Comparison of ENCODE assay signal across 12 mouse cellular contexts in the genomic region with DNA sequence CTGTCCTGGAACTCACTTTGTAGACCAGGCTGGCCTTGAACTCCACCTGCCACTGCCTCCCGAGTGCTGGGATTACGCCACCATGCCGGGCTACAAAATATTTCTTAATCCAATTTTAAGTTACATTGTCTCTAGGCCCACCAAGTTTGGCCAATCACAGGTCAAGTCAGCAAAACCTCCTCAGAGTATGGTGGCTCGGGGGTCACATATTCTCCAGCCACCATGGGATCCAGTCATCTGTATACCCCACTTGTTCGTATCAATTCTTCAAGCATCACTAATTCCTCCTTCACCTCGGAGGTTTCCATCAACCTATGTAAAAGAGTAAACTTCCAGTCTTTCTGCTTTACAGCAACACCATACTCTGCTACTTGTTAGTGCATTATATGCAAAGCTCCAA. TPM values are rescaled to one million over a fixed set of nuclear protein-coding genes. Genes with fewer than 3 reads are reported as not detected.
DNase-seq lines count a peak whose midpoint lies in the region; ATAC-seq and TF ChIP-seq lines count a peak whose summit lies in the region.
"Had no signal": no experiment of that assay in that cellular context is flagged by ENCODE, and none has a peak within 500 bp of the region (broad histone marks: within the 10 kb centered on the region; RNA-seq: fewer than 3 reads in every experiment).

No protein-coding gene starts in this region.

- no peak for TF ChIP-seq RAD21 in MEL (IDR thresholded peaks at IDR 0.05; ENCODE audit: low read depth, low read length)

- no peak overlapping the region for H3K9ac ChIP-seq in kidney, embryonic 14.5 days (ENCODE audit: low read depth, low read length)
- peak overlapping the region; percentile 99 for H3K9ac ChIP-seq in MEL (ENCODE audit: control insufficient read depth, low read depth, low read length, poor library complexity, severe bottlenecking)
- no peak overlapping the region for H3K9ac ChIP-seq in embryonic facial prominence, embryonic 15.5 days

- no peak for TF ChIP-seq CTCF in kidney, adult 2 months (conservative IDR thresholded peaks at IDR 0.05; ENCODE audit: insufficient read depth, insufficient read length, low read depth, low read length)
- TF ChIP-seq CTCF in MEL (IDR thresholded peaks at IDR 0.05 in 2 of 3, conservative IDR thresholded peaks at IDR 0.05 in 1 of 3; ENCODE audit: control insufficient read depth in 1 of 3, insufficient read depth in 1 of 3, low read depth in 2 of 3, low read length in 3 of 3, poor library complexity in 1 of 3, severe bottlenecking in 1 of 3), result no peak

- H3K4me1 ChIP-seq in kidney, embryonic 14.5 days (ENCODE audit: control insufficient read depth, insufficient read depth, low read length), result no peaks in the 10 kb centered on the region
- H3K4me1 ChIP-seq in kidney, adult 2 months (ENCODE audit: control insufficient read depth, insufficient read depth, low read length), result no peaks in the 10 kb centered on the region
- H3K4me1 ChIP-seq in MEL (ENCODE audit: control insufficient read depth in 1 of 2, insufficient read depth in 2 of 2, low read length in 2 of 2), result peaks cover 11 to 25% of the 10 kb centered on the region in 2 experiments; a peak in 3 of 4 replicates
- 0 out of 2 replicates have a peak, but pooled peaks cover 11% of the 10 kb centered on the region for H3K4me1 ChIP-seq in embryonic facial prominence, embryonic 15.5 days

- H3K4me3 ChIP-seq in kidney, embryonic 14.5 days (ENCODE audit: low read length), result no peak overlapping the region
- H3K4me3 ChIP-seq in kidney, adult 2 months (ENCODE audit: insufficient read depth, low read depth, low read length), result no peak overlapping the region
- H3K4me3 ChIP-seq in MEL (ENCODE audit: control insufficient read depth in 1 of 2, insufficient read depth in 1 of 2, low read depth in 2 of 2, low read length in 2 of 2) (peak overlapping the region; percentile 91 to 99), macrophage (ENCODE audit: inconsistent target) (peak overlapping the region; percentile 92)
- H3K4me3 ChIP-seq in embryonic facial prominence, embryonic 15.5 days (replicated peaks), result peak overlapping the region; percentile 65; the same call in 1 of the 2 replicates

- TF ChIP-seq POLR2A in kidney, adult 2 months (IDR thresholded peaks at IDR 0.05; ENCODE audit: low read depth, low read length), result no peak
- TF ChIP-seq POLR2A in MEL (IDR thresholded peaks at IDR 0.05; ENCODE audit: control insufficient read depth in 1 of 2, insufficient read depth in 1 of 2, low read depth in 1 of 2, low read length in 2 of 2, poor library complexity in 1 of 2), result no peak

- no peak for DNase-seq in kidney, adult 2 months
- no peak for DNase-seq in MEL (ENCODE audit: low read depth, low spot score)
- no peak for DNase-seq in frontal cortex, postnatal 25 days (ENCODE audit: low spot score in 2 of 2)
- DNase-seq in ovary, postnatal 10 days (ENCODE audit: low spot score), result no peak
- DNase-seq: cerebellum, adult 2 months; kidney, postnatal 14 days; lung, postnatal 14 days; retina, postnatal 1 day had no signal

- H3K9me3 ChIP-seq in kidney, embryonic 14.5 days (ENCODE audit: control insufficient read depth, low read length), result no peaks in the 10 kb centered on the region
- H3K9me3 ChIP-seq in MEL (replicated peaks; ENCODE audit: insufficient read depth, low read length), result no peaks in the 10 kb centered on the region
- no peaks in the 10 kb centered on the region for H3K9me3 ChIP-seq in embryonic facial prominence, embryonic 15.5 days (replicated peaks)

- WGBS in kidney, embryonic 14.5 days, result 87% methylated on average over 6 of the region's 6 CpGs
- 83% methylated on average over 6 of the region's 6 CpGs for WGBS in kidney, adult 2 months
- WGBS in embryonic facial prominence, embryonic 15.5 days, result 93% methylated on average over 6 of the region's 6 CpGs
- 87% methylated on average over 6 of the region's 6 CpGs for WGBS in macrophage (ENCODE audit: missing documents)

- H3K36me3 ChIP-seq in kidney, embryonic 14.5 days (ENCODE audit: control insufficient read depth, insufficient read depth, low read length), result peaks cover 12% of the 10 kb centered on the region
- H3K36me3 ChIP-seq in kidney, adult 2 months (ENCODE audit: control insufficient read depth, insufficient read depth, low read length), result no peaks in the 10 kb centered on the region
- peaks cover 19 to 39% of the 10 kb centered on the region in 2 experiments for H3K36me3 ChIP-seq in MEL (ENCODE audit: control insufficient read depth in 1 of 2, insufficient read depth in 2 of 2, low read length in 2 of 2)
- H3K36me3 ChIP-seq in embryonic facial prominence, embryonic 15.5 days, result peaks cover 12% of the 10 kb centered on the region
- peaks cover 14% of the 10 kb centered on the region for H3K36me3 ChIP-seq in macrophage (ENCODE audit: inconsistent target)

- H3K27ac ChIP-seq in kidney, embryonic 14.5 days (ENCODE audit: low read depth, low read length), result no peak overlapping the region
- no peak overlapping the region for H3K27ac ChIP-seq in kidney, adult 2 months (ENCODE audit: insufficient read depth, low read depth, low read length)
- H3K27ac ChIP-seq in MEL (ENCODE audit: control insufficient read depth, low read depth, low read length) (no peak overlapping the region; the same call in 1 of the 2 replicates), macrophage (no peak overlapping the region)
- no peak overlapping the region for H3K27ac ChIP-seq in embryonic facial prominence, embryonic 15.5 days (replicated peaks)

- H3K79me2 ChIP-seq in MEL (ENCODE audit: control insufficient read depth, insufficient read depth, low read length, poor library complexity) (peaks cover 45% of the 10 kb centered on the region), macrophage (ENCODE audit: inconsistent target) (peaks cover 59% of the 10 kb centered on the region)

- no peaks in the 10 kb centered on the region for H3K27me3 ChIP-seq in kidney, embryonic 14.5 days (ENCODE audit: control insufficient read depth, insufficient read depth, low read length)
- no peaks in the 10 kb centered on the region for H3K27me3 ChIP-seq in kidney, adult 2 months (replicated peaks; ENCODE audit: control insufficient read depth, insufficient read depth, low read length)
- H3K27me3 ChIP-seq in MEL (ENCODE audit: control insufficient read depth in 1 of 2, insufficient read depth in 2 of 2, low read length in 2 of 2), result no peaks in the 10 kb centered on the region
- H3K27me3 ChIP-seq in embryonic facial prominence, embryonic 15.5 days, result no peaks in the 10 kb centered on the region

- no peak for TF ChIP-seq EP300 in MEL (IDR thresholded peaks at IDR 0.05; ENCODE audit: low read depth in 1 of 2, low read length in 2 of 2)

- ATAC-seq in kidney, embryonic 14.5 days (ENCODE audit: low FRiP score, low TSS enrichment), result no peak
- ATAC-seq in embryonic facial prominence, embryonic 15.5 days (ENCODE audit: insufficient number of reproducible peaks, low FRiP score, low TSS enrichment, low read depth), result no peak
- no peak for ATAC-seq in activated CD4-positive, CD25-positive, alpha-beta regulatory T cell, adult 4 months

- H3K4me2 ChIP-seq in kidney, embryonic 14.5 days (replicated peaks; ENCODE audit: low read depth, low read length), result peak overlapping the region; percentile 43
- peak overlapping the region; percentile 62 for H3K4me2 ChIP-seq in embryonic facial prominence, embryonic 15.5 days (replicated peaks)

TF ChIP-seq in MEL, 35 proteins besides CTCF, POLR2A, EP300 and RAD21:
- TF ChIP-seq SMC3 (IDR thresholded peaks at IDR 0.05; ENCODE audit: low read depth, low read length), result no peak
- TF ChIP-seq ETS1 (IDR thresholded peaks at IDR 0.05; ENCODE audit: low read depth, low read length), result no peak
- TF ChIP-seq GATA1 (IDR thresholded peaks at IDR 0.05; ENCODE audit: low read depth, low read length), result no peak
- no peak for TF ChIP-seq POLR2AphosphoS2 (IDR thresholded peaks at IDR 0.05; ENCODE audit: low read length)
- no peak for TF ChIP-seq MXI1 (IDR thresholded peaks at IDR 0.05; ENCODE audit: low read depth, low read length)
- TF ChIP-seq USF1 (IDR thresholded peaks at IDR 0.05; ENCODE audit: low read depth, low read length), result no peak
- TF ChIP-seq ELF1 (IDR thresholded peaks at IDR 0.05; ENCODE audit: low read depth, low read length), result no peak
- TF ChIP-seq TBP (IDR thresholded peaks at IDR 0.05; ENCODE audit: low read depth, low read length), result no peak
- TF ChIP-seq MYB (IDR thresholded peaks at IDR 0.05; ENCODE audit: low read depth, low read length), result no peak
- no peak for TF ChIP-seq HCFC1 (IDR thresholded peaks at IDR 0.05; ENCODE audit: low read depth, low read length)

RNA-seq across cellular contexts. Expression of gene Arl14ep, which starts 1.4 kb away (rescaled TPM):
- polyA plus RNA-seq in kidney, embryonic 14.5 days (2014; fragmentation: Nextera tagmentation; extraction: Ambion mirVana), result 41.6 and 53.4 TPM in 2 replicates
- 5.7 and 6.7 TPM in 2 replicates for polyA plus RNA-seq in kidney, adult 2 months (2012; rRNA removed)
- 26.2 and 39.2 TPM in 2 replicates for total RNA-seq in MEL (2012; rRNA removed)
- polyA plus RNA-seq in MEL (2012; ENCODE audit: insufficient read depth in 1 of 2, insufficient read length in 2 of 2, low read depth in 1 of 2, low replicate concordance in 2 of 2, missing spikeins in 1 of 2) (100 to 1,000 TPM in 1 of 2 experiments, 10 to 100 TPM in 1; 33.1 to 105 TPM), macrophage (2018) (15.0 to 17.2 TPM (median 16.4 TPM) in 3 replicates)
- 45.7 and 50.6 TPM in 2 replicates for polyA plus RNA-seq in embryonic facial prominence, embryonic 15.5 days (2015; fragmentation: Nextera tagmentation; extraction: Ambion mirVana)
- 10 to 100 TPM in 25 of 26 experiments, 1 to 10 TPM in 1; 9.7 to 79.2 (median 47.4) TPM for total RNA-seq in macrophage (2018; cell fraction: chromatin; rRNA removed)
- total RNA-seq in macrophage (2018; cell fraction: cytosol; rRNA removed), result 10 to 100 TPM in 23 of 26 experiments, 1 to 10 TPM in 3; 8.6 to 27.1 (median 20.3) TPM
- total RNA-seq in macrophage (2018; cell fraction: nucleus; rRNA removed), result 10 to 100 TPM; 14.1 to 68.4 (median 42.7) TPM
- polyA plus RNA-seq in activated CD4-positive, CD25-positive, alpha-beta regulatory T cell, adult 4 months (2017; shearing (Covaris generic)), result 10 to 100 TPM; 34.1 to 36.5 TPM

Comparison
In these comparisons a context has a peak if more than half of its experiments do, and no peak if none do; other contexts are left out.
1. H3K4me3 ChIP-seq: peak in MEL (2 of 2), embryonic facial prominence, embryonic 15.5 days (single experiment) and macrophage (single experiment); none in kidney, embryonic 14.5 days (single experiment) and kidney, adult 2 months (single experiment).